Mouse (Mus musculus) layer of hippocampus, postnatal 14 days (tissue): ENCODE measurements around the gene Mrps10. TPM values are rescaled to one million over a fixed set of nuclear protein-coding genes. Genes with fewer than 3 reads are reported as not detected.

Experiments
- DNase-seq, 2 experiments: peaks; one replicate each; pipeline ENCODE4 v3.0.0; 2021 to 2022; ENCODE audit warnings: low spot score in 2 of 2, mixed read lengths in 1 of 2
- long read RNA-seq, 2 experiments: library from polyadenylated mRNA; stranded (forward); transcript quantifications; one replicate each; pipeline ENCODE4 v2.0.0; 2021
- total RNA-seq, 2 experiments: library from RNA; stranded (reverse); gene quantifications; 2 replicates each; pipeline ENCODE4 v1.2.3; 2021

Gene Mrps10
- 10 to 100 TPM; 23.5 to 28.5 TPM for total RNA-seq
- long read RNA-seq, experiment 1, transcript Mrps10-203 (7 exons, 1,018 nt), result minor isoform, 8 of 36 reads
- long read RNA-seq, experiment 1, transcript Mrps10-204 (7 exons, 1,017 nt), result major isoform, 13 of 36 reads
- long read RNA-seq, experiment 1, partial matches to known transcripts, result 0 of 36 reads
- long read RNA-seq, experiment 1, other reads (novel, unspliced or antisense), result 15 of 36 reads
- long read RNA-seq, experiment 2, transcript Mrps10-204 (7 exons, 1,017 nt), result major isoform, 10 of 47 reads
- long read RNA-seq, experiment 2, transcript Mrps10-203 (7 exons, 1,018 nt), result minor isoform, 7 of 47 reads
- long read RNA-seq, experiment 2, partial matches to known transcripts, result 6 of 47 reads
- long read RNA-seq, experiment 2, other reads (novel, unspliced or antisense), result 24 of 47 reads

DNA sequence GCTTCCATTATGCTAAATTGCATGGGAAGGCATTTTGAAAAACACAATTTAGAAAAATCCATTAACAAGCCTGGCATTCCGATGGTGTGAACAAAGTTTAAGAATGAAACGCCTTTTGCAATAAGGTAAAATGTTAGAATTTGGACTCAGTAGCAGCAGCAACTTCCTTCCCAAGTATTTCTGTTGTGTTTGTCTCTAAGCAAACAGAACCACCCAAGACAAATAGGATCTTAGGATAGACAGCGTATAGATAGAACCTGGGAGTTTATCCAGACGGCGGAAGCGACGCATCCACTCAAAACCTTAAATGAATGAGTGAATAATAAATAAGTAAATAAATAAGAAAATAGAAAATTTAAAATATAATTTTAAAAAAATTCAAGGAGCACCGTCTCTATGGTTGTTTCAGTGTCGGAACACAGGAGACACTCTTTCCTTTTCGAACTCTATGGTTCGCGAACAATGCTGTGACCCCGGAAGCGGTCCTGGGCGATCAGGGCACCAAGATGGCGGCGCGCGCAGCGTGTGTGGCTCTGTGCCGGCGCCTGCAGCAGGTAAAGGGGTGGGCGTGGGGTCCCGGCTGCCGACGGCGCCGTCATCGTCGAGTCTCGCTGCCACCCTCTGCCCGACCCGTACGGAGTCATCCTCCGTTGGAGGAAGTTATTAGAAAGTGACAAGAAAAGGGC lies at the start of gene Mrps10:
Gene Mrps10 (plus strand): TSS at position 487 of the 686 bp plus-strand sequence.
- peak; percentile 81 to 92 for DNase-seq

DNA sequence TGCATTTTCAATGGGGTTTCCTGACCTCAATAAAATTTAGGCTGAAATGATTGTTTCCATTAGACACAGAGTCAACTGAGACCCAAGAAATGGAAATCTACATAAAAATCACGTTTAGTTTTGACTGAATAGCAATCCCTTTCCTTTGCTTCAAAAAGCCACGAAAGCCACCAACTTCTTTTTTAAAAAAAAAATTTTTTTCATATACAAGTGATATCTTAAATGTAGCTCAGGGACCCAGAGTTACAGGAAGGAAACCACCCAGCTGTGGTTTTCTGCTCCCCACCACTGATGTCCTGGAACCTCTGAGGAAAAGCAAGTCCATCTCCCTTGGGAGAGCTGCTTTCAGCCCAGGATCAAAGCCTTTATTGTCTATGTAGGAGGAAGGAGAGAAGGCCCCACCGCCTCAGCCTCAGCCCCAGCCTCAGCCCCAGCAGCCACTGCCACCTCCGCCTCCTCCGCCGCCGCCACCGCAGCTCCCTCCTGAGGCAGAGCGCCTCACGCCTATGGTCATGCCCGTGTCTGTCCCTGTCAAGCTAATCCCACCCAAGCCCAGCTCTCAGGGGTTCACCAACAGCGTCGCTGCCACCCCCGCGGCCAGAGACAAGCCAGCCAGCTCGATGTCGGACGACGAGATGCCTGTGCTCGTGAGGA lies 49.6 kb upstream of the Mrps10 start:
- no peak for DNase-seq

DNA sequence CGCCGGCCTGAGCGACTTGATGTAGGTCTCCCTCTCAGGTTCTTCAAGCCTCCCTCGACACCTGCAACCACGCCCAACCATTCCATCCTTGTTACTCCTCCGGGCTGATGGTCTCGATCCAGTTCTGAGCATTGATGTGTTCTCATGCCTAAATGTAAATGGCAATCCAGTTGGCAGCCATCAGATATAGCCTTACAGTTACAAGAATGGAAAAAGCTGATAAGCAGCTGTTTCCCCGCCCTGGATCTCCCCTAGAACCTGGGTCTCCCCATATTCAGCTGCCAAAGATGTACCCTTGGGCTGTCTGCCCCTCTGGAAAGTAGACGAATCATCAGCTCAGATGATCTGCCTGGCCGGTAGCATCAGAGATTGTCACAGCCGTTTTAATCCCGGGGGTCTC lies 48.9 kb upstream of the Mrps10 start:
- DNase-seq, result no peak

DNA sequence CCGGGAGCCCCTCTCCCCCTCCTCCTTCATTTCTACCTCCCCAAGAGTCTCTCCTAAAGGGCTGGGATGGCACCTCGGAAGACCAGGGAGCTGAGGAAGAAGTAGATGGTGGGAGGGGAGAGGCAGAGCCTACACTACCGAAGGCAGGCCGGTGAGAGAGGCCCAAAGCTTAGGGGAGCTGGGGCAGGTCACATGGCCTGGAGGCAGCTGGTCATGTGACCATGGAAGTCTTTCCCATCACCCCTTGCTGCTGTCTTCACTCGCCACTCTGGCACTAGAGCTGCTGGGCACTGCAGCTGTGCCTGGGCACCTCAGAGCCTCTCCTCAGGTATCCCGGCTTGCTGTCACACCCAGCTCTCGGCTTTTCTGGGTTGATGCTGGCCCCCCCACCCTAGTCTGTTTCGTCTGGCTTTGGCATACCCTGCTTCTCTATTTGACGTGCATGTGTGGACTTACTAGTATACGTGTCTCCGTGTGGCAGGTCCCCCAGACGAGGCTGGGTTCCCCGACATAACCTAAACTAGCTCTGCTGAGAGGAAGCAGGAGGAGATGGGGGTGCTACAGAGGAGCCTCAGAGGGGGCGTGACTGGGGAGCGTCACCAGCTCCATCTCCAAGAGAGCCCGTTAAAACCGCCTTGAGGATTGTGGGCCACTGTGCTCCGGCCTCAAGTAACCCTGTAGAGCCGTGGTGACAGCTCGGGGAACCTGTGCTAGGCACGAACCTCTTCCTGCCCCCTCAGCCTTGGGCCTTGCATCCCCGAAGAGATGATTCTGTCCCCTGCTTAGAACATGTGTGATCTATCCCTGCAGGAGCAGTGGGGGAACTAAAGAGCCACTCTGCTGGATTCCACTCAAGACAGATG lies 46.3 kb upstream of the Mrps10 start:
- DNase-seq, result no peak

DNA sequence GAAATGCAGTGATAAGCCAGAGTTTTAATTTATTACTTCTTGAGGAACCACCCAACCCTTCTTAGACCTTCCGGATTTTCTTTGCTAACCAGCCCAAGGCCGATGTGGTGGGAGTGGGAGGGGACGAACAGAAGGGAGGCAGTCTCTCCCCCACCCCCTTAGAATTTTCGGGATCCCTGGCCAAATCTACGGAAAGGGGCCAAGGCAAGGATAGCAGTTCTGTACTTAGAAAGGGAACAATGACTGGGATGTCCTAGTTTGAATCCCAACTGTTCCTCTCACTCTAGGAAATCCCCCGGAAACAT lies 45.7 kb upstream of the Mrps10 start:
- DNase-seq, result no peak

DNA sequence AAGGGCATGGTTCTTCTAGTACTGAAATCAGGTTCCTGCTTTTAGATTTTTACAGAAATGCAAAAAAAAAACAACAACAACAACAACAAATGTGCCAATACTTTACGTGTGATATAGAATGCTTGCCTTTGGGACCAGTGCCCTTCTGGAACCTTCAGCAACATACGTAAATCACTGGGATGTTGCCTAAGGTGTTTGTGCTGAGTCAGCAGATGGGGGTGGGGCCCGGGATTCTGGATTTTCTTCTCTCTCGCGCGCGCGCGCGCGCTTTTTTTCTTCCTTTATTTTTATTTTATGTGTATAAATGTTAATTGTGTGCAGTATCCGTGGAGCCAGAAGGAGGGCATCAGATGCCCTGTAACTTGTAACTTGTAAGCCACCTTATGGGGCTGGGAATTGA lies 41.1 kb upstream of the Mrps10 start:
- DNase-seq, result no peak

DNA sequence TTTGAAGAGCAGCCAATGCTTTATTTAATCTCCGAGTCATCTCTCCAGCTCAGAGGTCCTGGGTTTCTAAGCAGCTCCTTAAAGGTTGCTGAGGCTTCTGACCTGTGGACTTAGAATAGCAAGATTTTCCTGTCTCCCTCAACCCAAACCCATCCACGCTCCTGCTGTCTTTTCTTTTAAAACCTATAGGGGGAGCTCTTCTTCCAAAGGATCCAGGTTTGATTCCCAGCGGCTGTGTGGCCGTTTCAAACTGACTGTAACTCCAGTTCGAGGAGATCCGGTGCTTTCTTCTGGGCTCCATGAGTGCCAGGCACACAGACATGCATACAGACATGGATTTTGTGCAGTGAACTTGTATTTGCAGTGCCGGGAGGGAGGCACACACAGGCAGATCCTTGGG lies 40.7 kb upstream of the Mrps10 start:
- no peak for DNase-seq

DNA sequence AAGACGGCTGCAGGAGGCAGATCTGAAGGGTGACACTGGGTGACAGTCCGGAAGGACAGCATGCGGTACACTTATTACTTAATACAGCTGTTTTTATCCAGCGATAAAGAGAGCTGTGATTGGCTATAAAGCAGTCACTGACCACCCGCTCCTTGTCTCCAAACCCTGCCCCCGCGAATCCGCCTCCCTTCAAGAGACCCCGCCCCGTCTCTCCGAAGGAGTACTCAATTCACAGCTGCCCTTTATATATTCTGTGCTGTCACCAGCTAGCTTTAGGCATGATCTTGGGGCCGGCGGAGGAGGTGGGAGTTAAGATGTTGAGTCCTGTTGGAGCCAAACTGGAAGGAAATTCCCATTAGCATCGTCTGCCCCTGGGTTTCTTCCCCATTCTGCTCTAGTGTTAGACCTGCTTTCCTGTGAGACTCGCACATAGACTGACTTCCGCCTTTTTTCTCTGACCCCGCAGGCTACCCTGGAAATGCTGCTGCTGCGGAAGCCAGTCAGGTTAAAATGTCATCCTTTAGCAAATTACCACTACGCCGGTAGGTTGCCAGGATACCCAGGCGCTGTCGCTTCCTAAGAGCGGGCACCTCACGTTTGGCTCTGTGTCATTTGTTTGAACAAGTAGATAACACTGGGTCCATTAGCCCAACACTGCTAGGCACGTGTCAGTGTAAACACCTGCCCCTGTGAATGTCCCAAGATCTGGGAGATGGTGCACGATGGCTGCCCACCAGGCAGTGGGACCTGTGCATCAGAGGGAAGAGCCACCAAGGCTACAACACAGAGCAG lies 39.9 kb upstream of the Mrps10 start:
- DNase-seq, result no peak

DNA sequence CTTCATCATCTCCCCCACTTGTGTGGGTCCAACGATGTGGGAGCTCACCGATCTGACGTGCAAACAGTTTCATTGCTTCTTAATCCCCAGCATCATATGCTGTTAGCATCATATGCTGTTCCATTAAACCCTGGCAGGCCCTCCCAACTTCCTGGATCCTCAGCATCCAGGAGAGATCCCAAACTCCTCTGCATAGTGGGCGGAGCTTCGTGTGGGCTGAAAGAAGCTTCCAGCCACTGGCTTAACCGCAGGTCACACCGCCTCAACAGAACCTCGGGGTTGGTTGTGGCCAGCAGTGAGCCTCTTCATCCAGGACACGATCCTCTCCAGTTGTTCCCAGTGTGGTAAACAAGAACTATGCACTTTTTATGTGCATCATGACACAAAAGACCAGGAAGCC lies 38.1 kb upstream of the Mrps10 start:
- no peak for DNase-seq

DNA sequence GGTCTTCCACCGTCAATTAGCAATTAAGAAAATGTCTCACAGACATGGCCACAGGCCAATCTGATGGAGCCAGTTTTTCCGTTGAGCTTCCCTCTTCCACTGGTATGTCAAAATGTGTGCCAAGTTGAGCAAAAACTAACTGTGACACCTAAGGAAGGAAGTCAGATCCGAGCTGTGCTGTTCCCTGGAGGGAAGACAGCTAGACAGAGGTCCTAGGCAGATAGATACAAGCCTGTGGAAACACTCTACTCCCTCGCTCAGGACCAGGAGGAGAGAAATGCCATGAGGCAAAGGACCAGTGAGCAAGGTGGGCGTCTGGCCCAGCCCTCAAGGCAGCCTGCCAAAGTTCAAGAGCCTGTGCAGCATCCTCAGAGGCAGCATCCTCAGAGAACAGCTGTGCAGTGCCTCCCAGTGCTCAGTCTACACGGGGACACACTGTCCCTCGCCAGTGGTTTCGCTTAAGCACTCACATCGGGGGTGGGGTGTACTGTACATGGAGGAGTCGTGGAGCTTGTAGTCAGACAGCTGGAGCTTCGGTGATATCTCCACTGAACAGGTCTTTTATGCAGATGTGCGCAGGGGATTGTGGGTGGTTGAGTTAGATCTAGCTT lies 36.6 kb upstream of the Mrps10 start:
- peak; percentile 10 to 13 for DNase-seq

DNA sequence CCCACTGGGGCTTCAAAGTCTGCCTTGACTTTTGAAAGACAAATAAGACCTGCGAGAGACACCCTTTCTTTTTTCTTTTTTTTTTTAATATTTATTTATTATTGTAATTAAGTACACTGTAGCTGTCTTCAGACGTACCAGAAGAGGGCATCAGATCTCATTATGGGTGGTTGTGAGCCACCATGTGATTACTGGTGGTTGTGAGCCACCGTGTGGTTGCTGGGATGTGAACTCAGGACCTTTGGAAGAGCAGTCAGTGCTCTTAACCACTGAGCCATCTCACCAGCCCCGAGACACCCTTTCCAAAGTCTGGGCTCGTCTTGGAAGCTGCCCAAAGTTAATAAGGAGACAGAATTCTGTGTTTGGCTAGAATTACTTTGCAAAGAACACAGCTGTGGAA lies 36.0 kb upstream of the Mrps10 start:
- peak; percentile 28 to 30 for DNase-seq

DNA sequence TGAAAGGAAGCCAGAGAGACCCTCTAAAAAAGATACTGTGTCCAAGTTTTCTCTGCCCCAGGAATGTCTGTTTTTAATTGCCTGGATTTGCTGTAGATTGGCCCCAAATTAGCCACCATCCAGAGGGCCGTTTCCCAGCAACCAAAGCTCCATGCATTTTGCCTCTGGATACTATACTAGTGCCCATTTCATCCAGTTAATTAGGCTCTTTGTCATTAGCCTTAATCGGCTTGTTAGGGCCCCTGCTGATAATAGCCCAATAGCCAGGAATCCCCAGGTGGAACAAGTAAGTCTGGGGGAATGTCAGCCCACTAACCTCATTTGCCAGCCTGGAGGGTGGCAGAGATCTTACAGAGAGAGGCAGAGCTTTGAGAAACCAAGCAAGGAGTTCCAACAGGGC lies 35.3 kb upstream of the Mrps10 start:
- DNase-seq, result no peak

DNA sequence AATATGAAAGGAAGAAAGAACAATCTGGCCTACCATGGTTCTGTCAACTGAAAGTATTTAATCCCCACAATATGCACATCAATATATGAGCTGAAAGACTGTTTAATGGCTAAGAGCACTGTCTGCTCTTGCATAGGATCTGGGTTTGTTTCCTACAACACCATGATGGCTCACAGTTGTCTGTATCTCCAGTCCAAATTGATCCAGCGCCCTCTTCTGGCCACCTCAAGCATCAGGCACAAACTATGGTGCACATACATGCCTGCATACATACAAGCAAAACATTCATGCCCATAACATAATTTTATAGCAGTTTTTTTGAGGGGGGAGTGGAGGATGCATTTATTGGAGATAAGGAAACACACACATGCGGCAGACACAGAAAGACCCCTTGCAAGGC lies 25.6 kb upstream of the Mrps10 start:
- DNase-seq, result no peak

DNA sequence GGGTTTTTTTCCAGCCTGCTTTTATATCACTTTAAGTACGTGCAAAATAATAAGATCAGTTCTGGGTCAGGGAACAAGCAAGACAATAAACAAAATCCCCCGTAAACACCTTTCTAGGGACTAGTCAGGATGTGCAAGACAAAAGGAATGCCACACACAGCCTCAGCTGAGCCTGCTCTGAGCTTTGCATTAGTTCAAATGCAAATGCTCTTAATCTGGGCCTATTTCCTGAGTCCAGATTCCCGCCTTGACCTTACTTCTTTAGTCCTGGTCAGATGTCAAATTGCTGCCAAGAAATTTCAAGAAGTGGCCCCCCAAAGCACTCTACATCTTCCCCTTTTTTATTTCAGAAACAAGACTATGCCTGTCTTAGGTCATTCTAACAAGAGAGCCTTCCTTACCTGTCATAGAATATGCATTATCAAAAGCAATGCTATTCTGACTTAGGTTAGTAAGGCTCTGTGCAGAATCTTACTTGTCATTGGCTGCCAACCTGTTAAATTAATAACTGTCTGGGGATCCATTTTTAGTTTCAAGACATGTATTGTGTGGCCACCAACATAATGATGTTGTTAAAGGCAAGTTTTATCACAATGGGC lies 18.9 kb upstream of the Mrps10 start:
- no peak for DNase-seq

DNA sequence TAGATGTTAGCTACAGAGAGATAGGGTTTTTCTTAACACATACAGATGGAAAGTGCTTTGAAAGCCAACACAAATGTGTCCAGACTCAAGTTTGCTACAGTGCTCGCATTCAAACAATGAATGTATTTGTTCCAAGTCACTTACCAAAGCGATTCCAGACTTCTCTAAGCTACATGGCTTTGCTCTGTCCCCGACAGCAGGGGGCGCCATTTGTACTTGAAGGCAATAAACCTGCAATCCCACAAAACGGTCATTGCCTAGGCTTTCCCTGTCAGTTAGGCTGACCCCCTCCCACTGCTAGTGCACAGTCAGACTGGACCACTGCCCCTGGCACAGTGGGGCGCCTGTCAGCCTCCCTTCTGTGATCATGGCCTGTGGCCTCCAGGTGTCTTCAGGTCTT lies 8.7 kb upstream of the Mrps10 start:
- DNase-seq, result peak in 1 of 2 experiments; percentile 13

DNA sequence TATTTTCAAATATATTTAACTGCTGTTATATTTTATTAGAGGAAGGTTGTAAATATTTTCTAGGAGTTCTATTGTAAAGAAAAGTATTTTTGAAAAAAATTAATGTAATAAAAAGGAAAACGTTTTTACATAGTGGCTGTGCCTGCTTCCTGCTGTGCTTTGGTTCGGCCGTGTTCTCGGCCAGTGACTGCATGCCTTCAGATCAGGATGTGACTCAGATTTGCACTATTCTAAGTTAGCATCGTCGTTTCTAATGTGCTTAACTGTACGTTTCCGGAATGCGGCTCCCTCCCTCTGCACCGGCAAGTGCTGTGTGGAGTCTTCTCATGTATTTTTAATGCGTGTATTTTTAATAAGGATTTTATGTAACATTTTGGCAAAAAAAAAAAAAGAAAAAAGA lies 7.3 kb upstream of the Mrps10 start:
- no peak for DNase-seq

DNA sequence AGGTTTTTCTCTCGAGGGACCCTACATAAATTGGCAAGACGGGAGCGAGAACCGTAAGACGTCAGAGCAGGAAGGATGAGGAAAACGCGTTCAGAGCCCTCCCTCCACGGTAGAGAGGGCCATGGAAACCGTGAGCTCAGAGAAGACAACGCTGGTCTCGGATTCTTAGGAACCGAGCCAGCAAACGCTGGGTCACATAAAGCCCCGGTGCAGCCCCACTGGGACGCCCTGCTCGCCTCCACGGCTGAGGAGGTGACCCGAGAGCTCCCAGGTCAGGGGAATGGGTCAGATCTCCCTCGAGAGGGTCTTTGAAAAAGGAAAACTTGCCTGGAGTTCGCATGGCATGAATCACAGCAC lies 378 bp downstream of the Mrps10 start:
- DNase-seq, result no peak

DNA sequence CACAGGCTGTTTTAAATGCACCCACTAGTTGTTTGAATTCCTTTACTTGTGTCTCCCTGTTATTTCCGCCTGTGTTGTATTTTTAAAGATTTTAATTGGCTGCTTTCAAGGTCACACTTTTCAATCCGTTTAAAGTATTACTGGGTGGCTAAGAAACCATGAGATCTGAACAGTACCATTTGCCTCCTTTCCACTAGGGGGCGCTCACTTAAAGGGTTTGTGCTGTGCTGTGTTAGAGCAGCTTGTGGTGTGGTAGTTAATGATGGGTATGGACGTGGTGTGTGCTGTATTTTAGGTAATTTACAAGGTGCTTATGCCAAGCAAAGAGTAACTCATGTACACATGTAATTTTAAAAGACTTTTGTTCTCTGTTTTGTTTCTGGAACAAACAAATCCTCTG lies 2.8 kb downstream of the Mrps10 start:
- DNase-seq, result peak; percentile 43 to 81

DNA sequence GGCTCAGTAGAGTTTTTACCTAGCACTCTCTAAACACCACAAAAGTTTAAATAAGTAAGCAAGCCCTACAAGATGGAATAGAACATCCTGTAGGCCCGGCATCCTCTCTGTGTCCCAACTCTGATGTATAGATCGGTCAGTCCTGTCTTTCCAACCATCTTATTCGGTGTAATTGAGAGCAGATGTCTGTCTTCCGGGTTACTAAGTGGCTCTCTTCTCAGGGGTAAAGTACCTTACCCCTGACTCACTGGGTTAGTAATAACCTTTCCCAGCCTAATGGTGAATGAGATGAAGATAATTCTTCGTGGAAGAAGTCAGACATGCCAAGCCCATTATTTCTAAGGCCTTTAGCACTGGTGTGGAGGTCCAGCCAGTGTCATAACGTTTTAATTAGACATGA lies 5.3 kb downstream of the Mrps10 start:
- no peak for DNase-seq

DNA sequence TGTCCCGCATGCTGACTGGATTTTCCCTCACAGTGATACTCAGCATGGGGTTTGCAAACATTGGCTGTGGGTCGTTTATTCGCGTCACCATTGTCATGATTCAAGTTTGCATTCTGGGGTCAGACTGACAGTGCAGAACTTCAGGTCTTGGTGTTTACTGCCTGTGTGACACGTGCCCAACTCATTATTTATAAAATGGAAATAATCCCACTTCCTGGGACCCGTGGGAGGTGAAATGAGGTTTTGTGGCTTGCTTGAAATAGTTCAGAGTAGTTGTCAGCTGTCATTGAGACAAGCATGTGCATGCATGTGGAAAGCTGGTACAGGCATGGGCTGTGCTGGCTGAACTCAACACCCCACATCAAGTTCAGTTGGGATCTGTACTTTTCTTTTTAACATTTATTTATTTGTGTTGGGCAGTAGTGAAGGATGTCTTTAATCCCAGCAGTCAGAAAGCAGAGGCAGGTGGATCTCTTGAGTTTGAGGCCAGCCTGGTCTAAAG lies 8.1 kb downstream of the Mrps10 start:
- no peak for DNase-seq
